Mouse (Mus musculus) midbrain, embryonic 16.5 days (tissue): ENCODE data around the gene Rbms3. TPM values are rescaled to one million over a fixed set of nuclear protein-coding genes. Genes with fewer than 3 reads are reported as not detected.

ENCODE experiments used
- ATAC-seq: fragments of 200-750 bp; cut with Nextera tagmentation; 2 replicates; pipeline ENCODE4 v1.8.0; 2017; ENCODE audit warnings: moderate TSS enrichment
- H3K27ac ChIP-seq: fragments of 300-500 bp; sonication (generic); 2 replicates; pipeline ENCODE4 v1.5.1; 2014; ENCODE audit warnings: mild to moderate bottlenecking, low read length, mixed read lengths
- H3K27me3 ChIP-seq: fragments of 300-500 bp; sonication (generic); 2 replicates; pipeline ENCODE4 v1.6.1; 2014; ENCODE audit warnings: low read depth, low read length, mixed read lengths; ENCODE audit not compliant: control insufficient read depth, insufficient read depth
- H3K36me3 ChIP-seq: fragments of 300-500 bp; sonication (generic); 2 replicates; pipeline ENCODE4 v1.6.1; 2014; ENCODE audit warnings: mild to moderate bottlenecking, low read length, moderate library complexity, mixed read lengths; ENCODE audit not compliant: control insufficient read depth, insufficient read depth
- H3K4me1 ChIP-seq: fragments of 300-500 bp; sonication (generic); 2 replicates; pipeline ENCODE4 v1.6.1; 2014; ENCODE audit warnings: mild to moderate bottlenecking, low read length, mixed read lengths; ENCODE audit not compliant: control insufficient read depth, insufficient read depth
- H3K4me2 ChIP-seq: fragments of 300-500 bp; sonication (generic); 2 replicates; pipeline ENCODE4 v1.6.1; 2014; ENCODE audit warnings: mild to moderate bottlenecking, low read length, mixed read lengths
- H3K4me3 ChIP-seq: fragments of 300-500 bp; sonication (generic); 2 replicates; pipeline ENCODE4 v1.5.1; 2014; ENCODE audit warnings: low read depth, mild to moderate bottlenecking, low read length, moderate library complexity, mixed read lengths
- H3K9ac ChIP-seq: fragments of 300-500 bp; sonication (generic); 2 replicates; pipeline ENCODE4 v1.6.1; 2014; ENCODE audit warnings: low read depth, low read length, mixed read lengths
- H3K9me3 ChIP-seq: fragments of 300-500 bp; sonication (generic); replicated peaks from 2 replicates; pipeline ENCODE4 v1.6.1; 2014; ENCODE audit warnings: mild to moderate bottlenecking, low read length, mixed read lengths; ENCODE audit not compliant: control insufficient read depth, poor library complexity, severe bottlenecking
- WGBS: fragments of 180-500 bp; shearing (Covaris S2); extraction: QIAGEN DNeasy Blood & Tissue Kit; methylation state at CpG from one replicate; pipeline ENCODE4 v1.1.7; 2014; 5-methylcytosine and 5-hydroxymethylcytosine counted together
- polyA plus RNA-seq: library from polyadenylated mRNA; unstranded; fragments of >200 nt; fragmentation: Nextera tagmentation; extraction: Ambion mirVana; gene quantifications from 2 replicates; pipeline ENCODE4 v1.2.1, GENCODE M21; 2015

The Rbms3 gene
- polyA plus RNA-seq, 1 experiment from 2014 or later, result 65.9 TPM

GRCm38 (mm10) chr9:117178366-117178765, 451.3 kb downstream of the Rbms3 start:
- no peaks in the 10 kb centered on the region for H3K27me3 ChIP-seq
- no peaks in the 10 kb centered on the region for H3K9me3 ChIP-seq
- no peak for ATAC-seq
- H3K4me3 ChIP-seq, result no peak overlapping the region
- no peaks in the 10 kb centered on the region for H3K4me1 ChIP-seq
- no peak overlapping the region for H3K9ac ChIP-seq
- H3K36me3 ChIP-seq, result no peaks in the 10 kb centered on the region
- no peak overlapping the region for H3K27ac ChIP-seq
- H3K4me2 ChIP-seq, result no peak overlapping the region
- WGBS, result 93% methylated on average over 4 of the region's 4 CpGs

DNA sequence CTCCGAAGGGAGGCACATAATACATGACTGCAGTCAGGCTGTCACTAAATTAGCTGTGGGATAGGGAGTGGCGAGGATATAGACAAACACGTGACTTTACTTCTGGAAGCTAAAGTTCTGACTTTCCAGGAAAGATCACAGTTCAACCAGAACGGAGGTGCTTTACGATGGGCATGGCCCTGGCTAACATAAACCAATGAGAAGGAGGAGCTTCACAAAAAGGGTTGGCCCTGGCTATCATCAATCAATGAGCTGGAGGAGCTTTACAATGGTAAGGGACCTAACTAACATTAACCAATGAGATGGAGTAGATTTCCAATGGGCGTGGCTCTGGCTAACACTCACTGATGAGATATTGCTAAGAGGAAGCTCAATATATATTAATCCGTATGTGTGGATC, 457.2 kb downstream of the Rbms3 start:
- Histone ChIP-seq H3K27ac (no peak overlapping the region), H3K9ac (no peak overlapping the region), H3K4me2 (no peak overlapping the region), H3K4me3 (no peak overlapping the region), H3K36me3 (no peaks in the 10 kb centered on the region), H3K27me3 (no peaks in the 10 kb centered on the region), H3K9me3 (no peaks in the 10 kb centered on the region), H3K4me1 (no peaks in the 10 kb centered on the region)
- WGBS, result 96% methylated on average over 7 of the region's 7 CpGs
- no peak for ATAC-seq

- ATAC-seq, result no peak
- Histone ChIP-seq H3K27ac (no peak overlapping the region), H3K9ac (no peak overlapping the region), H3K4me2 (no peak overlapping the region), H3K27me3 (no peaks in the 10 kb centered on the region; the same call in 1 of the 2 replicates), H3K4me3 (no peak overlapping the region), H3K4me1 (no peaks in the 10 kb centered on the region), H3K36me3 (no peaks in the 10 kb centered on the region), H3K9me3 (no peaks in the 10 kb centered on the region)
- WGBS, result 96% methylated on average over 5 of the region's 5 CpGs
Observed at GRCm38 (mm10) chr9:117169196-117169595, 460.5 kb downstream of the Rbms3 start.

DNA sequence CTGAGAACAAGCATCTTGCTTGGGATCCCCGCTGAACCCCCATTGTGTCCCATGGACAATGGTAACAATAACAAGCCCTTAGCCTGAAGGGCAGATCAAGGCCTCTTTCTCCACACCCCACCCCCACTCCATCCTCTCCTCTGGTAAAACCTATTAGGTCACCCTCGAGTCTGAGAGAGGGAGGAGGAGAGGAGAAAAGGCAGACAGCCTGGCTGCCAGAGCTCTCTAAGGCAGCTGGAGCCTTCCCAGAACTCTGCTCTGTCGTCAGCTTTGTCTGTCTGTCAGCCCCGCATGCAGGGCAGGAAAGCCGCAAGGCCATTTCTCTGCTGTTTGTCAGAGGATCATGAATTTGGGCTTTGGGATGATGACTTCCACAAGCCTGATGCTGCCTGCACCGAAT, 466.6 kb downstream of the Rbms3 start:
- Histone ChIP-seq H3K4me1 (peaks cover 5% of the 10 kb centered on the region; the same call in 1 of the 2 replicates), H3K9ac (no peak overlapping the region), H3K4me2 (peak overlapping the region; percentile 17; the same call in 1 of the 2 replicates), H3K36me3 (no peaks in the 10 kb centered on the region), H3K9me3 (no peaks in the 10 kb centered on the region), H3K27me3 (no peaks in the 10 kb centered on the region; the same call in 1 of the 2 replicates), H3K4me3 (no peak overlapping the region), H3K27ac (no peak overlapping the region)
- ATAC-seq, result no peak
- WGBS, result 14% methylated on average over 6 of the region's 6 CpGs

GRCm38 (mm10) chr9:117161150-117161549, 468.6 kb downstream of the Rbms3 start:
- no peak overlapping the region for H3K27ac ChIP-seq
- H3K4me3 ChIP-seq, result no peak overlapping the region
- peaks cover 5% of the 10 kb centered on the region; the same call in 1 of the 2 replicates for H3K4me1 ChIP-seq
- no peak overlapping the region for H3K4me2 ChIP-seq
- no peaks in the 10 kb centered on the region for H3K9me3 ChIP-seq
- 76% methylated on average over 6 of the region's 6 CpGs for WGBS
- no peaks in the 10 kb centered on the region for H3K36me3 ChIP-seq
- no peak overlapping the region for H3K9ac ChIP-seq
- H3K27me3 ChIP-seq, result no peaks in the 10 kb centered on the region; the same call in 1 of the 2 replicates
- no peak for ATAC-seq

DNA sequence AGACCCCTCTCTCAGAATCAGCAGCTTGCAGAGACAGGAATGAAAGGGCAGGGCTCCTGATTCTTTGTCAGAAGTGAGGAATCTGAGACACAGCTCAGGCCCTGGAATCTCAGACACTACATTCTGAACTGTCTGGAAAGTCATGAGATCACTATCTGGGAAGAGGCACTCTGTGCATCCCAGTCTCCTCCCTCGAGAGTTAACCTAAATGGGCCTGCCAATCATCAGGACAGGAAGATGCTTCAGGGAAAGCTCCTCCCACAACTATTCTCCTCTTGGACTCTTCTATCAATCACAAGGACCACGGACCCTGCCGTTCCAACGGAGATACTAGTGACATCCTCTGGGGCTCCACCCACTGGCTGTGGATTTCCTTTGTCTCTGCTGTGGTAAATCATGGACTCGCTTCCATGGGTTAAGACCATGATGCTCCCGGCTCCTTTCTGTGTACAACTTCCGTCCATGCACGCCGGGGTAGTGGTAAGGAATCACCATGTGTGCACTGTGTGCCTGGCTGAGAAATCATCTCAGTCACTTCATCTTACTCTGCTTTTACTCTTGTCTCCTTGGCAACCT, 473.3 kb downstream of the Rbms3 start:
- 77% methylated on average over 9 of the region's 9 CpGs for WGBS
- H3K27ac ChIP-seq, result no peak overlapping the region
- H3K4me3 ChIP-seq, result no peak overlapping the region
- no peaks in the 10 kb centered on the region for H3K27me3 ChIP-seq
- no peaks in the 10 kb centered on the region for H3K9me3 ChIP-seq
- H3K9ac ChIP-seq, result no peak overlapping the region
- ATAC-seq, result no peak
- H3K4me2 ChIP-seq, result no peak overlapping the region
- H3K4me1 ChIP-seq, result no peaks in the 10 kb centered on the region; the same call in 1 of the 2 replicates
- no peaks in the 10 kb centered on the region for H3K36me3 ChIP-seq

DNA sequence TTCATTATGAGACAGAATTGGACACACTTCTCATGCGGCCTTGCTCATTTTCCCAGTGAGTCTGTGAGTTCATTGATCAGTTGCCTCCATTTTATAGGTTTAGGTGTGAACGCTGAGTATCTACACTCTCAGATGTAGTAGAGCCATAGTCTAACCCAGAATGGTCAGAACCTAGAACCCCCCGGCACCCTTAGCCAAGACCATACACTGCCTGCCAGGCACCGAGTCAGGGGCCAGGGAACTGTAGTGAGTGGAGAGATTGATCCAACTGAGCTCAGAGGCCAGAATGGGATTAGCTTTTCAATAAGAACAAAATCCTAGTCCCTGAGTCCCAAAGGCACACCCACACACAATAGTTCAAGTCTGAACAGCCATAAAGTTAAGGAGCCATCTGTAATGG, 475.1 kb downstream of the Rbms3 start:
- H3K27ac ChIP-seq, result no peak overlapping the region
- H3K4me1 ChIP-seq, result no peaks in the 10 kb centered on the region; the same call in 1 of the 2 replicates
- H3K4me2 ChIP-seq, result no peak overlapping the region
- H3K4me3 ChIP-seq, result no peak overlapping the region
- no peak overlapping the region for H3K9ac ChIP-seq
- WGBS, result 81% methylated on average over 4 of the region's 4 CpGs
- H3K36me3 ChIP-seq, result no peaks in the 10 kb centered on the region
- no peaks in the 10 kb centered on the region for H3K9me3 ChIP-seq
- ATAC-seq, result no peak
- no peaks in the 10 kb centered on the region for H3K27me3 ChIP-seq

DNA sequence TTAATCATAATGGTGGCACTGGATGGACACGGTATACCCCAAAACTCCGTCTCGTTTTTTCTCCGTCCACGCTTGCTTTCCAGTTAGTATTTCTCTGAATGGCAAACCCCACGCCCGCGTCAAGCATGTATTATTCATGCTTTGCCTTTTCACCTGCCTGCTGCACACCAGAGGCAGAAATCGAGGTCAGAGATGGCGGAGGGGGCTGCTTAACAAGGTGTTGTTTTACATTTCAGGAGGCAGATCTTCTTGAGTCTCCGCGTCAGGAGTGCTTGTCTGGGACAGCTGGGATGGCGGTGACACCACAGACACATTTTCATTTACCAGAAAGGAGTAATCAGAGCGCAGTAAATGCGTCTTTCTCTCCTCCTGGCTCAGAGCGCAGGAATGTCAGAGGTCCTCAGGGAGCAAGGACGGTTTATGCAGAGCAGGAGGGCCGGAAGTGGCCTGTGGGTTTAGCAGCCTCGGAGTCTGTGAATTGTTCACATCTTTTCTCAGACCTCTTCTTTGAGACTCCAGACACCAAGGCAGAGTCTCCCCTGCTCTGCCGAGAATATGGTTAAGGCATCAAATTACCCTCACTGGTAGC, 475.9 kb downstream of the Rbms3 start:
- Histone ChIP-seq H3K4me2 (peak overlapping the region; percentile 28; the same call in 1 of the 2 replicates), H3K27ac (no peak overlapping the region), H3K4me3 (no peak overlapping the region), H3K9me3 (no peaks in the 10 kb centered on the region), H3K4me1 (no peaks in the 10 kb centered on the region; the same call in 1 of the 2 replicates), H3K36me3 (no peaks in the 10 kb centered on the region), H3K27me3 (no peaks in the 10 kb centered on the region), H3K9ac (no peak overlapping the region)
- ATAC-seq, result no peak
- 62% methylated on average over 20 of the region's 20 CpGs for WGBS

DNA sequence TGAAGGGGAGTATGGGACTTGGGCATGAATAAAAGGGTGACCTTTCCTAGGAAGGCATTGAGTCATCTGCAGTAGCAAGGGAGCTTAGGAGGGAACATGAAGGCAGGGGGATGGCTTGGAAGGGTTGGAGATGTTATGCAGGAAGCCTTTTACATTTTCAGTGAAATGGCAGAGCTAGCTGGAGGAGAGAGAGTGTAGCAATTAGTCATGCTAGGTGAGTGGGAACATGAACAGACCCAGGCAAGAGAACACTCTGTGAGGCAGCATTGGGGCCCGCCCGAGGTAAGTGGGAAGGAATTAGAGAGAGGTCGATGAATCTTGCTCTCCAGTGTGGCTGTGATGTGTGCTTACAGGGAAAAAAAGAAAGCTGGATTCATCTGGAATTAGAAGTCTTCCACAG, 477.8 kb downstream of the Rbms3 start:
- H3K9me3 ChIP-seq, result no peaks in the 10 kb centered on the region
- no peaks in the 10 kb centered on the region for H3K27me3 ChIP-seq
- WGBS, result 62% methylated on average over 3 of the region's 3 CpGs
- no peak for ATAC-seq
- no peaks in the 10 kb centered on the region; the same call in 1 of the 2 replicates for H3K4me1 ChIP-seq
- no peak overlapping the region for H3K27ac ChIP-seq
- no peak overlapping the region for H3K4me2 ChIP-seq
- H3K4me3 ChIP-seq, result no peak overlapping the region
- H3K9ac ChIP-seq, result no peak overlapping the region
- H3K36me3 ChIP-seq, result no peaks in the 10 kb centered on the region
